Mouse (Mus musculus): ENCODE results near the gene Prss8.
"Not testable (repeated sequence)": the region's sequence is repeated elsewhere in the genome, so short reads cannot be mapped to it uniquely, and the experiment has no call there.

The Prss8 gene

DNA sequence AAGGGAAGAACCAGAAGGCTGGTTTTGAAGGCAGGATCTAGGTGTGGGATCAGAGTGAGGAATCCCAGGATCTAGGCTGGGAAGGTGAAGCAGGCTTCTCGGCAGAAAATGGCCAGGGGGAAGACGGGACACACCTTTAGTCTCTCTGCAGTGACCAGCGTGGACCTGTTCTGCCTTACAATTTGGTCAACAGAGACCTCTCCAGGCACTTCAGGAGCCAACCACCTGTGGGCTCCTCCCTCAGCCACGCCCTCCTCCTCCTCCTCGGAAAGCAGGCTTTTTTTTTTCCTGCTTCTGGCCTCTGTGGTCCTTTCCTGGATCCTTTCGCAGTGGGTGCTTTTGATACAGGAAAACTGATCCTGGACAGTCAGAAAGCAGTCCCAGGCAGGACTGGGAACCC is at the start of gene Prss8:
Prss8 (minus strand) TSS at position 182 of the 400 bp plus-strand sequence.
- no peak for DNase-seq (ENCODE audit: low spot score in 2 of 2)

GRCm38 (mm10) chr7:127978856-127979255 is 49.0 kb upstream of the Prss8 start:
- DNase-seq (ENCODE audit: low spot score in 2 of 2), result no peak

DNA sequence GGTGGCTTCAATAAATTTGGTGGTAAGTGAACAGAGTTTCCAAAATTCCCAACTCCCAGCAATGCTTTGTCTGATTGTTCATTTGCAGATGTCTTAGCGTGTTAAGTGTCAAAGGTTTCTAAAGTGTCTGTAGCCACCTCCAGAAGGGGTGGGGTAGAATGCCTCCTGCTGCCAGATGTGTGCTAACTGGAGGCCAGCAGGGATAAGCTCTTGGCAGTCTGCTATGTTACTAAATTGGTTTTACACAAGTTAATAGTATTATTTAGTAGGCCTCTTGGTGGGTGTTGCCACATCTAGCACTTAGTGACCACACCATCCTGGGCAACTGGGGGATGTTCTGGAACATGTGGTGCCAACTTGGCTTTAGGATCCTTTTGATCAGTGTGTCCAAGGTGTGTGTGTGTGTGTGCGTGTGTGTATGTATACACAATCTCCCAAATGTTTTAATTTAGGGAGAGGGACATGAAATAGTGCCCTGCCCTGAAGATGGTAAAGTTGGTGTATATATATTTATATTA is 44.6 kb upstream of the Prss8 start:
- no peak for DNase-seq (ENCODE audit: low spot score in 2 of 2)

DNA sequence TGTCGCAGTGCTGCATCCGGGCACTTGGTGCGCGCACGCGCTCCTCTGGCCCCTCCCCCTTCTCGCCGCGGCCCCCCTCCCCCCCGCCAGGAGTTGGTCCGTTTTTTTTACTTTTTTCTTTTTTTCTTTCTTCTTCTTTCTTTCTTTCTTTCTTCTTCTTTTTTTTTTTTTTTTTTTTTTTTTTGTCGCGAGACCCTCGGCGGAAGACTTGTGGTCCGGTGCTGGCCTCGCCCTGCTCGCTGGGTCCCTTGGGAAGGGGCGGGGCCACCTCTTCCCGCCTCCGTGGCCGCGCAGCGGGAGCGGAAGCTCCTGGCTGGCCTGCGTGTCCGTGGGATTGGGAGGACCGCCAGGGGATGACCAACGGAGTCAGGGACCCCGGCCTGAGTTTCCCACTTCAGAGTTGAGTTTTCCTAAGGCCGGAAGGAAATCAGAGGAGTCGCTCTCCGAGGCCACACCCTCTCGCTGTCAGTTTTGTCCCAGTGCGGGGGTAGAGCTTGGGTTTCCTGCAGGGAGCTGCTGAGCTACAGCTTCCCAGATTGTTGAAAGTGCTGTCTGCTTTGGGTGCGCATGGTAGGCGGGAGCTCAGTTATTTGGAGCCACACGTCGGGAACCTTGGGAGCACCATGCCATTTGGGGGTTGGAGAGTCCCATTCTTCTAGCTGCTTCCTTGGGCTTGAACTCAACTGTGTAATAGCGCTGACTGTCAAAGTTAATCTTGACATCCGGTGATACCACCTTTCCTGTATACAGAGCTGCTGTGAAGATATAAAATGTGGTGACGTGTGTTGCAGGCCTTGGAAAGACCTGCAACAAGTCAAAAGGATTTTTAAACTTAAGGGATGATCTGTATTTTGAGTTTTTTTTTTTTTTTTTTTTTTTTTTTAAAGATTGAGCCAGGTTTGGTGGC is 38.3 kb upstream of the Prss8 start:
- DNase-seq (ENCODE audit: low spot score in 2 of 2), result peak; percentile 64 to 73

- DNase-seq (ENCODE audit: low spot score in 2 of 2), result peak; percentile 80 to 95
These were observed 37.4 kb upstream of the Prss8 start, which contains the start of gene Fus for GRCm38 (mm10) chr7:127967004-127967921. Gene Fus (plus strand): TSS chr7:127967457.

- no peak for DNase-seq (ENCODE audit: low spot score in 2 of 2)
These were observed 36.5 kb upstream of the Prss8 start for GRCm38 (mm10) chr7:127966371-127966918.

DNA sequence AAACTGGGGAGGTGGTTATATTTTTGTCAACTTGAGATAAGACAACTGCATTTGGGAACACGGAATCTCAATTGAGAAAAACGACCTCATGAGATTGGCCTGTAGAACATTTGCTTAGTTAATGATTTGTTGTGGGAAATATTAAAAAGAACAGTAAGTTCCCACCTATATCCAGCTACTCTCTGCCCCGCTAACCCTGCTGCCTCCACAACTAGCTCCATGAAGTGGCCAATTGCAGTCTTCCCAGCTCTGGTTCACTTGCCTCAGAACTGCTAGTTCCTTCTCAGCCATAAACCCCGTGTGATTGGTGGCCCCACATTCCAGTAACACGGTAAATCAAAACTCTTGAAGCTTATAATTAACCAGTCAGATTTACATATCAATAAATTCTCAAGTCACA is 29.5 kb upstream of the Prss8 start:
- no peak for DNase-seq (ENCODE audit: low spot score in 2 of 2)

DNA sequence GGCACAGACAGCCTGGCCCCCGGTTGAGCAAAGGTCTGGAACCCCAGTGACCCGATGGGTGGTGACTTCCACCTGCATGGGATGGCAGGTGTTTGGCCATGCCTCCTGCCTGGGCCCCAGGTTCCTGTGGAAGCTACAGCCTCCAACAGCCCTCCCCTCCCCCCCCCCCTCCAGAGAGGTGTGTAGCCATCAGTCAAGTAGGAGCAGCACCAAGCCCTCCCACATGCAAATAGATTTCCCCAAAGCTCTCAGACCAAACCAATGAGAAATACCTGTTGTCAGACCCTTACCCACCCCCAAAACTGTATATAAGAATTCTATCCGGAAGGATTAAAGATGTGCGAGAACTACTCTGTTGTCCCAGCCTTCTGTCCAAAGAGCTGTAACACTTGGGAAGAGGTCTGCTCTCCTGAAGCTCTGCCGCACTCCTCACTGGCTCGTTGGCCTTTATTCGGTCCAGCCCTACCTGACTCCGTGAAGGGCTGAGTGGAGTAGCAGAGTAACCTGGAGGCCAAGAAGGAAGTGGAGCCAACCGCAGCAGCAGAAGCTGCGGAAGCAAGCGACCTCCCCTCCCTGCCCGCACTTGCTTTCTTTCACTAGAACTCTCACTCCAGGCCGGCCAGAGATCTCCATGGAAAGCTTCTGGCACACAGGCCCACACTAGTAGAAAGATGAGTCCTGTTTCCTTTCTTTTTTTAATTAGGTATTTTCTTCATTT is 23.1 kb upstream of the Prss8 start:
- no peak for DNase-seq (ENCODE audit: low spot score in 2 of 2)

- no peak for DNase-seq (ENCODE audit: low spot score in 2 of 2)
These were observed 16.6 kb upstream of the Prss8 start, which contains the start of gene Prss36 for GRCm38 (mm10) chr7:127946470-127947023. Gene Prss36 (minus strand): TSS chr7:127946725.

DNA sequence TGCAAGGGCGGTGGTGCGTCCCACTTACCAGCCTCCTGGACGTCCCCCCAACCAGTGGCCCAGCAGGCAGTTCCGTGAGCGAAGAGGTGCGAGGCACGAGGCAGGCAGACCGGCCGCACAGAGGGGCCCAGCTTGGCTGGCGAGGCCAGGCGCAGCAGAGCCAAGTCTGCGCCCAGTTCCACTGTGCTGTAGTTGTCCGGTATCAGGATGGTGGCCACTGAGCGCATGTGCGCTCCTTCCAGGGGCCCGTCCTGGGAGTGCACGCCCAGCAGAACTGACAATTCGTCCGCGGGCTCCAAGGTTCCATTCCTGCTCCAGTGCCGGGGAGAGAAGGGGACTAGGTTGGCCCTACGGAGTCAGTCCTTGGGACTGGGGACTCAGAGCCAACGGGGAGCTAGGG is 14.7 kb upstream of the Prss8 start:
- no peak for DNase-seq (ENCODE audit: low spot score in 2 of 2)

DNA sequence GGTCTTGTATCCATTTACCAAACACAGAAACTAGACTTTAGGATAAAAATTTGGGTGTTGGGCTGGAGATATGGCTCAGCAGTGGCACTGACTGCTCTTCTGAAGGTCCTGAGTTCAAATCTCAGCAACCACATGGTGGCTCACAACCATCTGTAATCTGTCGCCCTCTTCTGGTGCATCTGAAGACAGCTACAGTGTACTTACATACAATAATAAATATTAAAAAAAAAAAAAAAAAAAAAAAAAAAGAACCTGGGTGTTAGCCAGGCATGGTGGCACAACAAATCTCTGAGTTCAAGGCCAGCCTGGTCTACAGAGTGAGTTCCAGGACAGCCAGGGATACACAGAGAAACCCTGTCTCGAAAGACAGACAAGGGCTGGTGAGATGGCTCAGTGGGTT is 12.2 kb upstream of the Prss8 start:
- not testable (repeated sequence) for DNase-seq (ENCODE audit: low spot score in 2 of 2)

DNA sequence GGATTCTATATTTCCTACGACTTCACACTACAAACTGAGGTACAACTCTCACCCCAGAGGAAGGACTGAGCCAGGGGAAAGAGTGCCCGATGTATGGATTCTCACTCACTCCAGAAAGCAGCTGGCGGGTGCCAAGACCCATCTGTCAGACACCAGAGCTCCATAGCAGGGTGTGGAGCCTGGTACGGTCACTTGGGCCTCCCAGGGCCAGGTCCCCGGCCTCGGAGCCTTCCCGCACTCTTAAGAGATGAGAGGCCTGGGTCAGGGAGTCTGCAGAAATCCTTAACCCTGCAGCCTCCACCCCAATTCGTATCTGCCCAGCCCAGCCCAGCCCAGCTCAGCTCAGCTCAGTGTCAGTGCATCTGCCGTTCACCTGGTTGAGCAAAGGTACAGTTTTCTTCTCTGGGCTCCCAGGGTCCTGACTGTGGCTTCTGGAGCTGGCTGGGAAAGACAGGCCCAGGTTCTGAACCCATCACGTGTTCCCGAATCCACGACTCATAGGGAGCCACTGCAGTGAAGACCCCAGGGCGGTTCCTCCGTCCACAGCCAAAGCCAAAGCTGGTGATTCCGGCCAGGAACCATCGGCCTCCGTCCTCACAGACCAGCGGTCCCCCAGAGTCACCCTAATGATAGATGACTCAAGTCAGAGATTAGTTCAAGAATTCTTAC is 6.4 kb upstream of the Prss8 start:
- DNase-seq (ENCODE audit: low spot score in 2 of 2), result no peak

DNA sequence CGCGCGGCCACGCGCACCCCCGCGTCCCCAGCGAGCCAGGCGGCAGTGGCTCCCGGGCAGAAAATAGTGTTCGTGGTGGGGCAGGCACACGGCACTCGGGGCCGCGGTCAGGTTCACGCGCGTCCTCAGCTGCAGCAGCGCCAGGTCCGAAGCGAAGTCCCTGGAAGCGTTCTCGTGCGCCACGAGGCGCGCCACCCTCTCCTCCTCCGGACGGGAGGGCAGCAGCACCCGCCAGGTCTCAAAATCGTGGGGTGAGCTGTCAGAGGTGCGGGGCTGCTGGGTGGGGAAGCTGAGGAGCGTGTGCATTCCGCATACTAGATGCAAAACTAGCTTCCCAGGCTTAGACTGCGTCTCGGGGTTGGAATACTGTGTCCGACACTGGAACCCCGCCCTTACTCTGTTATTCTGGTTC is 5.8 kb upstream of the Prss8 start:
- no peak for DNase-seq (ENCODE audit: low spot score in 2 of 2)

DNA sequence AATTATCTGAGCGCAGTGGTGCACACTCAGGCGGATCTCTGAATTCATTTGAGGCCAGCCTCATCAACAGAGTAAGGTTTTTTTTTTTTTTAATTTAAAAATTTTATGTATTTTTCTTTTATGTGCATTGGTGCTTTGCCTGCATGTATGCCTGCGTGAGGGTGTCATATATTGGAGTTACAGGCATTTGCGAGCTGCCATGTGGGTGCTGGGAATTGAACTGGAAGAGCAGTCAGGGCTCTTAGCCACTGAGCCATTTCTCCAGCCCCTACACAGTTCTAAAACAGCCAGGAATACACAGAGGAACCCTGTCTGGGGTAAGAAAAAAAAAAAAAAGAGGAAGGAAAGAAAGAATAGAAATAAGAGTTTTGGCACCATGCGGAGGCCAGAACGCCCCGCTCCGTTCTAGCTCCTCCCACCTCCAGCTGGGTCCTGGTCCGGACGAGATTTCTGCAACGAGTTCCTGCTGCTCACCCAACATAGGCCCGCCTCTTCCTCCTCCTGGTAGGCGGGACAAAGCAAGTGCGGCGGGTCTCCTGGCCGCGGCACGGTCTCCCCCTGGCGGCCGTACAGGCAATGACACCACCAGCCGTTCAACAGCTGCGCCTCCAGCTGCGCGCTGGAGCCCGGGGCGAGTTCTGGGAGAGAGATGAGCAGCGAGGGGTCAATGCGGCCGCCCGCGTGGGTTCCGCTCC is 5.3 kb upstream of the Prss8 start:
- DNase-seq (ENCODE audit: low spot score in 2 of 2), result peak; percentile 88 to 96

GRCm38 (mm10) chr7:127934075-127934474 is 4.2 kb upstream of the Prss8 start:
- DNase-seq (ENCODE audit: low spot score in 2 of 2), result no peak

- DNase-seq (ENCODE audit: low spot score in 2 of 2), result no peak
These were observed 2.5 kb upstream of the Prss8 start for GRCm38 (mm10) chr7:127932273-127933031.

- DNase-seq (ENCODE audit: low spot score in 2 of 2), result no peak
These were observed 1.6 kb upstream of the Prss8 start for GRCm38 (mm10) chr7:127931351-127932135.

DNA sequence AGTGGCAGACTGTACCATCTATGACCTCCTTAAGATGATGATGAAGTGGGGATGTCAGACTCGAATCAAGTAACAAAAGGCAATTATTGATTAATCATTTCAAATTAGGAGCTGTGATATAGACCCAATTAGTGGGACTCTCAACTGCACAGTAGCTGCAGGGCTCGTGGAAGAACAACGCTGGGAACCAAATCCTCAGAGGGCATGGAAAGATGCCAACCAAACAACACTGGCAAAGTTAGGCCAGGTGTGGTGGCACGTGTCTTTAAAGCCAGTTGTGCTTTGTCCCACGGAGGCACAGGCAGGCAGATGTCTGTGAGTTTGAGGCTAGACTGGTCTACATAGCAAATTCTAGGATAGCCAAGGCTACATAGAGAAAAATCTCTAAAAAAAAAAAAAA is 732 bp upstream of the Prss8 start:
- DNase-seq (ENCODE audit: low spot score in 2 of 2), result no peak

Data from left cerebral cortex, adult 9 months (tissue).